Mouse (Mus musculus): ENCODE measurements around the gene Hoxd4. TPM values are rescaled to one million over a fixed set of nuclear protein-coding genes. Genes with fewer than 3 reads are reported as not detected.
A peak's percentile ranks its signal among the peaks of the same experiment; 100 is the strongest.

Gene Hoxd4
- polyA plus RNA-seq, 1 experiment: 0.63 TPM

DNA sequence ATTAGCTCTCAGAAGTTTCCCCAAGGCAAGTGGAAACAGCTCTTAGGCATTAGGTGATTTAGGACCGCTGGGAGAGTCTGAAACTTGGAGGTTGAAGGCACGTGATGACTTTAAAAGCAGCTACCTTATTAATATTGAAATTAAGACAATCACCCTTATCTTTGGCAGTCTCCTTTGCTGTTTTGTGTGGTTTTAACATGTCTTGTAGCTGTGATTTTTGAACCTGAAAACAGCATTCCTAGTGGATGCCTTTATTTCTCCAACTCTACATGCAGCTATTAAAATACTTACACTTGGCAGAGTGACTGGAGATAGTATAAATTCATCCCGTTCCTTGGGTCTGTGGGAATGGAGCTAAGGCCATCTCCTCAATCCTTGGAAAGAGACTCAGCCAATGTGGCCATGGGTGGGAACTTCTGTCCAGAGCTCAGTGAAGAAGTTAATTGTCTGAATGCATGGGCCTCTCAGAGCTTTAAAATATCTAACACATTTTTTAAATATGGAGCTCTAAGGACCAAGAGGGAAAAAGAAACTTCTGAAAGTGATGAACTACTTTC lies 41.0 kb upstream of the Hoxd4 start:
- WGBS: 12% methylated on average over 3 of the region's 3 CpGs
- H3K4me1 ChIP-seq (ENCODE audit: control insufficient read depth, insufficient read depth, low read length): peaks cover 2% of the 10 kb centered on the region; the same call in 1 of the 2 replicates
- DNase-seq: no peak
- TF ChIP-seq CTCF (IDR thresholded peaks at IDR 0.05; ENCODE audit: insufficient read depth, low read length) (no peak), POLR2A (IDR thresholded peaks at IDR 0.05; ENCODE audit: borderline replicate concordance, extremely low read depth, low read depth, low read length) (no peak)
- H3K4me3 ChIP-seq (replicated peaks; ENCODE audit: extremely low read depth, low read depth, low read length): no peak overlapping the region

DNA sequence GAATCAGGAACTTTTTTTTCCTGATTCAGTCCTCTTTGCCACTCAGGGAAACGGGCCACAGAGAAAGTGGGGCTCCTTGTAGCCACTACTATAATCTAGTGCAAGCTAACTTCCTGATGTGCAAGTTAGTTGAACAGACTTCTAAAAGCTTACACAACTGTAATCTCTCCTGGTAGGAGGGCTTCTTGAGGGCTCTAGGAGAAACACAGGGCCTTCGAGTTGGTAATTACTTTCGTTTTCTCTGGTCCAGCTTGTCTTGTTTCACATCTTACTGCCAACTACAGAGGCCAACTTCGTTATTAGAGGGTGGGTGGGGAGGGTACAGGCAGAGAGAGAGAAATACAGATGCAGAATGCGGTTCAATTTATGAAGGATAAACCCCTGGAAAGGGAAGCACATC lies 39.9 kb upstream of the Hoxd4 start:
- 48% methylated on average over 5 of the region's 5 CpGs for WGBS
- TF ChIP-seq CTCF (IDR thresholded peaks at IDR 0.05; ENCODE audit: insufficient read depth, low read length) (no peak), POLR2A (IDR thresholded peaks at IDR 0.05; ENCODE audit: borderline replicate concordance, extremely low read depth, low read depth, low read length) (no peak)
- Histone ChIP-seq H3K4me1 (ENCODE audit: control insufficient read depth, insufficient read depth, low read length) (peaks cover 2% of the 10 kb centered on the region; the same call in 1 of the 2 replicates), H3K4me3 (replicated peaks; ENCODE audit: extremely low read depth, low read depth, low read length) (no peak overlapping the region)
- no peak for DNase-seq

DNA sequence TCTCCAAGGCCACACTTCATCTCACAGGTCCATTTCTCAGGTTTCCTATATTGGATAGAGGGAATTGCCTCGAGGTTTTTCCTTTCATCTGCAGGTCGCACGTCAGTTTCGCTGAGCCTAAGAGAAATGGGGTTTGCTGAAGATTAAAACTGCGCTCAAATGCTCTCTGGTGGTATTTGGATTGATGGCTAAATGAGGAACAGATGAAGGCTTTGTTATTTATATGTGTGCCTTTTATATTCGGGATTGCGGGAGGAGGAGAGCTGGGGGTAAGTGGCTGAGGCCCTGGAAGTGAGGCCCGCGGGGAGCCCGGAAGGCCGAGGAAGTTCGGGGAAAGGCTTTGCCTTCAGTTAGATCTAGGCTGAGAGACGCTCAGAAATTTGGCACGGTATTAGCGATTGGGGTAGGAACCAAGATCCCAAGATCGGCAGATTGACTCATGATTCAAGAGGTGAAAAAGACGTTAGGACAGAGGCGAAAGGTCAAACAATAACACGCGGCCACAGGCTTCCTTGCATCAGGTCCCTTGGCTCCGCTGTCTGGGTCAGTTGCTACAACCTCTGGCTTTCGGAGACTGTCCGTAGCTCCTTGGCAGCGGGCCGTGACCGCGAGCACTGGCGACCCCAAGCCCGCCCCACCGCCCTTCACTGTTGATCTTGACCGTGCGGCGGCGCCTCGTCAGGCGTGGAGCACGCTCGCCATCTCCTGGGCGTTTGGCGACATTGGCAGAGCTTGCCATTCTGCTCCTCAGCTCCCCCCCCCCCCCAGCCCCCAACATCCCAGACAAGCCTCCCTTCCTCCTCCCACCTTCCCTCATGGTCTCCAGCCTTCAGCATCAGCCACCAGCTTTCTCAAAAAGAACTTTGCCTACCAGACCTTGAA lies 39.0 kb upstream of the Hoxd4 start:
- WGBS: 13% methylated on average over 40 of the region's 40 CpGs

DNA sequence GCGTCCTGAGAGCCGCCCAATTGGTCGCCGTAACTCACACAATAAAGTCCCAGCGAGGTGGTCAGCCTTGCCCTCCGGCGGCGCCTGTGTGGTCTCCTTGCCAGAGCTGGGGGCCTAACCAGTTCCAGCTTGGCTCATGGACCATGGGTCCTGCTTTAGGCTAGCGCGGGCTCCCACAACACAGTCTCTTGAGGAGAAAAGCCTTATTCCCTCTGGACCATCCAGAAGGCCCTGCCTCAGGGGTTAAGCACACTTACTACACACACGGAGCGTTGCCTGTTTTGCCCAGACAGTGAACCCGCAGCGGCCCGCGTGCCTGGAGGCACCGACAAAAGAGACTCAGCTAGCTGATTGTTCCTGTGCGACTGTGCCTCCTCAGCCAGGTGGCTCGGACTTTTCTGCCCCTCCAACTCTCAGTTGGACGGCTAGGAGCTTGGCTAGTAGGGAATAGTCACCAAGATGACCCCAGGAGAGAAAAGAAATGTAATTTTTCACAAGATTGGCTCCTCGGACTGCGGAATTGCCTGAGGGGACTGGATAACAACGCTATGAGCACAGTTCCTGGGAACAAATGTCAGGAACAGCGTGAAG lies 37.8 kb upstream of the Hoxd4 start:
- DNase-seq: no peak
- TF ChIP-seq POLR2A (IDR thresholded peaks at IDR 0.05; ENCODE audit: borderline replicate concordance, extremely low read depth, low read depth, low read length) (no peak), CTCF (IDR thresholded peaks at IDR 0.05; ENCODE audit: insufficient read depth, low read length) (no peak)
- WGBS: 5% methylated on average over 24 of the region's 24 CpGs
- H3K4me3 ChIP-seq (replicated peaks; ENCODE audit: extremely low read depth, low read depth, low read length): no peak overlapping the region
- no peaks in the 10 kb centered on the region for H3K4me1 ChIP-seq (ENCODE audit: control insufficient read depth, insufficient read depth, low read length)

More for the DNA sequence above, 39.0 kb upstream of the Hoxd4 start:
- no peak for DNase-seq
- Histone ChIP-seq H3K4me1 (ENCODE audit: control insufficient read depth, insufficient read depth, low read length) (peaks cover 2% of the 10 kb centered on the region; the same call in 1 of the 2 replicates), H3K4me3 (replicated peaks; ENCODE audit: extremely low read depth, low read depth, low read length) (no peak overlapping the region)
- TF ChIP-seq POLR2A (IDR thresholded peaks at IDR 0.05; ENCODE audit: borderline replicate concordance, extremely low read depth, low read depth, low read length) (no peak), CTCF (IDR thresholded peaks at IDR 0.05; ENCODE audit: insufficient read depth, low read length) (peak; percentile 63)

DNA sequence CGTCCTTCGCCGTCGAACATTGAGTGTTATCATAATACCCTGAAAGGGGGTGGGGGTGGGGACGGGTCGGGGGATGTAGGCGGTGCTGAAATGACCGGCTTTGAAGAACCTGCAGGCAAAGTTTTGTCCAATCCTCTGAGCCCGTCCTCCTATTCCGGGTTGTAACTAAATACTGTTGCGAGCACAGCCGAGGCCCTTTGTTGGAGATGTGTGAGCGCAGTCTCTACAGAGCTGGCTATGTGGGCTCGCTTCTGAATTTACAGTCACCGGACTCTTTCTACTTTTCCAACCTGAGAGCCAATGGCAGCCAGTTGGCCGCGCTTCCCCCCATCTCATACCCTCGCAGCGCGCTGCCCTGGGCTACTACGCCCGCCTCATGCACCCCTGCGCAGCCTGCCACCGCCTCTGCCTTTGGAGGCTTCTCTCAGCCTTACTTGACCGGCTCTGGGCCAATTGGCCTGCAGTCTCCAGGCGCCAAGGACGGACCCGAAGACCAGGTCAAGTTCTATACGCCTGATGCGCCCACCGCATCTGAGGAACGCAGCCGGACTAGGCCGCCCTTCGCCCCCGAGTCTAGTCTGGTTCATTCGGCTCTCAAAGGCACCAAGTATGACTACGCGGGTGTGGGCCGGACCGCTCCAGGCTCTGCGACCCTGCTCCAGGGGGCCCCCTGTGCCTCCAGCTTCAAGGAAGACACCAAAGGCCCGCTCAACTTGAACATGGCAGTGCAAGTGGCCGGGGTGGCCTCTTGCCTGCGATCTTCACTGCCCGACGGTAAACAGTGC lies 36.7 kb upstream of the Hoxd4 start, which contains the start of gene Hoxd12:
Gene Hoxd12, plus strand, starts transcription at position 133 of the 785 bp plus-strand sequence.
- H3K4me1 ChIP-seq (ENCODE audit: control insufficient read depth, insufficient read depth, low read length): no peaks in the 10 kb centered on the region
- no peak for TF ChIP-seq POLR2A (IDR thresholded peaks at IDR 0.05; ENCODE audit: borderline replicate concordance, extremely low read depth, low read depth, low read length)
- no peak for TF ChIP-seq CTCF (IDR thresholded peaks at IDR 0.05; ENCODE audit: insufficient read depth, low read length)
- 6% methylated on average over 47 of the region's 47 CpGs for WGBS
- no peak for DNase-seq
- no peak within 1 kb of the TSS for H3K4me3 ChIP-seq (replicated peaks; ENCODE audit: extremely low read depth, low read depth, low read length)

DNA sequence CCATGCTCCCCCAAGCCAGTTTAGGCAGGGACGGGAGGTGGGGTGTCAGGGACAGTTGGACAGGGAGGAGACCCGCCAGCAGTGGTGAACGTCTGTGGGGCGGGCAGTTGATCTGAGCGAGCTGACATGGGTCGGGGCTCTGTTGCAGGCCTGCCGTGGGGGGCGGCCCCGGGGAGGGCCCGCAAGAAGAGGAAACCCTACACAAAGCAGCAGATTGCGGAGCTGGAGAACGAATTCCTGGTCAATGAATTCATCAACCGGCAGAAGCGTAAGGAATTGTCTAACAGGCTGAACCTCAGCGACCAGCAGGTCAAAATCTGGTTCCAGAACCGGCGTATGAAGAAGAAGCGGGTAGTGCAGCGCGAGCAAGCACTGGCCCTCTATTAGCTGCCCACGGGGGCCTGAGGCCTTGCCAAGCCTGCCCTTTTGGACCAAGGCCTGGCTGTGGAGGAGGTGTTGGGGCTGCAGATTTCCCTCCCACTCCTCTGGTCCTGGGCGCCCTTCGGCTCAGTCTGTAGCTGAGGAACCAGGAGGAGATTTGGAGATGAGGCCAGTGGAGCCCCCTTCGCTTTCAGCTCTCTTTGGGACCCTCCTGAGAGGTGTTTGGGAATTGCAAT lies 36.0 kb upstream of the Hoxd4 start:
- Histone ChIP-seq H3K4me1 (ENCODE audit: control insufficient read depth, insufficient read depth, low read length) (no peaks in the 10 kb centered on the region), H3K4me3 (replicated peaks; ENCODE audit: extremely low read depth, low read depth, low read length) (no peak overlapping the region)
- WGBS: 9% methylated on average over 24 of the region's 24 CpGs
- no peak for DNase-seq
- TF ChIP-seq CTCF (IDR thresholded peaks at IDR 0.05; ENCODE audit: insufficient read depth, low read length): no peak
- no peak for TF ChIP-seq POLR2A (IDR thresholded peaks at IDR 0.05; ENCODE audit: borderline replicate concordance, extremely low read depth, low read depth, low read length)

DNA sequence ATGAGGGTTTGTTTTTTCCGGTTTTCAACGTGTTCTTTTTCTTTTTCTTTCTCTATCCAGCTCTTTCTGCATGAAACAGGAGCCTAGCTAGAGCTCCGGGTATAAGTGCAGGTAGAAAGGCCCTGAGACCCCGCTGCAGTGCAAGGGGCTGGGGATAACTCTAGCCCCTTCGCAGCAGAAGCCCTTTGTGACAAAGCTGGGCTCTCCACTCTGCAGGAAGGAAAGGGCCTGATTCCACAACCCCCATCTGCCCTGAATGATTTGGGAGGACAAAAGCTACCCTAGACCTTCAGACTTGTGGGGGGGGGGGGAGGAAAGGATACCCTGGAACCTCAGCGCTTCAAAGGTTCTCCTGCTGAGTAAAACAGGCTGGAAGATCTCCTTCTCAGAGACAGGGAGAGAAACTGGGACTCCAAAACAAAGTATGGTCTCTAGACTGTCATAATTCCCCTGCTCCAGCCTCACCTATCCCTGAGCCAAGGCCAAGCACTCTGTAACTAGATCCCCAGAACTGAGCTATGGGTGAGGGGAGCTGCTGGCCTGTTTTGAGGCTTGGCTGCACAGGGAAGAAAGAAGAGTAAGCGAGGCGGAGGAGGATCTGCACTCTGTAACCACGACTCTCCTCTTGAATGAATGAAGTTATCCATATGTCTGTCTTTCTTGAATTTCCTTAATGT lies 35.2 kb upstream of the Hoxd4 start:
- Histone ChIP-seq H3K4me3 (replicated peaks; ENCODE audit: extremely low read depth, low read depth, low read length) (no peak overlapping the region), H3K4me1 (ENCODE audit: control insufficient read depth, insufficient read depth, low read length) (no peaks in the 10 kb centered on the region)
- no peak for DNase-seq
- TF ChIP-seq CTCF (IDR thresholded peaks at IDR 0.05; ENCODE audit: insufficient read depth, low read length): no peak
- no peak for TF ChIP-seq POLR2A (IDR thresholded peaks at IDR 0.05; ENCODE audit: borderline replicate concordance, extremely low read depth, low read depth, low read length)
- WGBS: 8% methylated on average over 9 of the region's 9 CpGs

DNA sequence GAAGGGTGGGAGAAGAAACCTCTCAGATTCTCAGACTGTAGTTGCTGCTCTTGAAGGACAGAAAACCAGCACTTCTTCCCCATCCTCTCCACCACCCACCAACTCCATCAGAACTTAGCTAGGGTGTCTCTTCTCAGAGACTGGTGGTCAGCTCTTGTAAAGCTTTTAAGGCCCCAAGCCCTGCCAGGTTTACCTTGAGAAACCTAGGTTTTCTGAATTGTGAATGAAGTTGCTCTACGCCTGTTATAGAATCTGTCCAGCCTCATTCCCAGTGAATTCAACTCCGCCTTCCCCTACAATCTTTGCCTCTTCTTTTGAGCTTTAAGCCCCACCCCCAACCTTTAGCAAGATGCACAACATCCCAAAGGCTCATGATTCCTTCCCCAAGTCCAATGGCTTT lies 34.6 kb upstream of the Hoxd4 start:
- DNase-seq: no peak
- no peaks in the 10 kb centered on the region for H3K4me1 ChIP-seq (ENCODE audit: control insufficient read depth, insufficient read depth, low read length)
- TF ChIP-seq CTCF (IDR thresholded peaks at IDR 0.05; ENCODE audit: insufficient read depth, low read length): no peak
- no peak for TF ChIP-seq POLR2A (IDR thresholded peaks at IDR 0.05; ENCODE audit: borderline replicate concordance, extremely low read depth, low read depth, low read length)
- 22% methylated on average over 2 of the region's 2 CpGs for WGBS
- H3K4me3 ChIP-seq (replicated peaks; ENCODE audit: extremely low read depth, low read depth, low read length): no peak overlapping the region
